ENCODE assay signal across 8 mouse cellular contexts in genomic region chr17:28420229-28421051, GRCm38 (mm10). TPM values are rescaled to one million over a fixed set of nuclear protein-coding genes. Genes with fewer than 3 reads are reported as not detected.
A peak's percentile ranks its signal among the peaks of the same experiment; 100 is the strongest.
DNase-seq lines count a peak whose midpoint lies in the region; ATAC-seq and TF ChIP-seq lines count a peak whose summit lies in the region.

No protein-coding gene starts in this region.

- H3K9ac ChIP-seq in kidney, postnatal 0 days (ENCODE audit: low read depth, low read length), result no peak overlapping the region
- H3K9ac ChIP-seq in embryonic facial prominence, embryonic 12.5 days, result no peak overlapping the region
- no peak overlapping the region for H3K9ac ChIP-seq in forebrain, postnatal 0 days

- TF ChIP-seq CTCF in kidney, postnatal 0 days (IDR thresholded peaks at IDR 0.05; ENCODE audit: low read depth), result no peak
- TF ChIP-seq CTCF in forebrain, postnatal 0 days (IDR thresholded peaks at IDR 0.05; ENCODE audit: low read depth), result no peak

- ATAC-seq in kidney, postnatal 0 days (replicated peaks; ENCODE audit: low FRiP score, low read depth), result no peak
- ATAC-seq in embryonic facial prominence, embryonic 12.5 days (ENCODE audit: insufficient number of reproducible peaks, insufficient read depth, low FRiP score, low TSS enrichment), result no peak; the same call in 1 of the 2 replicates
- ATAC-seq in megakaryocyte, adult 5-6 weeks (ENCODE audit: poor library complexity, severe bottlenecking), result peak; percentile 57
- no peak for ATAC-seq in forebrain, postnatal 0 days

- no peak overlapping the region for H3K4me2 ChIP-seq in kidney, postnatal 0 days (ENCODE audit: low read length)
- H3K4me2 ChIP-seq in embryonic facial prominence, embryonic 12.5 days (replicated peaks), result no peak overlapping the region
- H3K4me2 ChIP-seq in forebrain, postnatal 0 days (ENCODE audit: low read depth), result no peak overlapping the region

- no peaks in the 10 kb centered on the region for H3K9me3 ChIP-seq in kidney, postnatal 0 days (replicated peaks; ENCODE audit: low read length)
- H3K9me3 ChIP-seq in embryonic facial prominence, embryonic 12.5 days, result no peaks in the 10 kb centered on the region
- no peaks in the 10 kb centered on the region for H3K9me3 ChIP-seq in forebrain, postnatal 0 days (ENCODE audit: low read length)

- peak; percentile 35 for DNase-seq in kidney, postnatal 0 days (ENCODE audit: low spot score)
- DNase-seq in kidney, adult 11 months, result no peak
- peak; percentile 38 for DNase-seq in heart, postnatal 4 days
- DNase-seq in urinary bladder, adult 2 months (ENCODE audit: low spot score), result no peak
- no peak for DNase-seq in left cerebral cortex, adult 8-10 months (ENCODE audit: low spot score in 2 of 2)
- DNase-seq in forebrain, postnatal 0 days, result no peak

- 23% methylated on average over 12 of the region's 12 CpGs for WGBS in kidney, postnatal 0 days
- 47% methylated on average over 12 of the region's 12 CpGs for WGBS in embryonic facial prominence, embryonic 12.5 days
- 73% methylated on average over 12 of the region's 12 CpGs for WGBS in forebrain, postnatal 0 days

- H3K4me1 ChIP-seq in kidney, postnatal 0 days (replicated peaks; ENCODE audit: insufficient read depth, low read length), result peaks cover 7% of the 10 kb centered on the region; the same call in 1 of the 2 replicates
- peaks cover 10% of the 10 kb centered on the region for H3K4me1 ChIP-seq in embryonic facial prominence, embryonic 12.5 days
- H3K4me1 ChIP-seq in forebrain, postnatal 0 days (ENCODE audit: insufficient read depth), result no peaks in the 10 kb centered on the region

- peak overlapping the region; percentile 70 for H3K27ac ChIP-seq in kidney, postnatal 0 days
- peak overlapping the region; percentile 73 for H3K27ac ChIP-seq in embryonic facial prominence, embryonic 12.5 days
- H3K27ac ChIP-seq in forebrain, postnatal 0 days (ENCODE audit: low read depth, low read length), result no peak overlapping the region

- no peaks in the 10 kb centered on the region for H3K36me3 ChIP-seq in kidney, postnatal 0 days (ENCODE audit: insufficient read depth, low read length)
- H3K36me3 ChIP-seq in embryonic facial prominence, embryonic 12.5 days, result peaks cover 4% of the 10 kb centered on the region; the same call in 1 of the 2 replicates
- H3K36me3 ChIP-seq in forebrain, postnatal 0 days (ENCODE audit: insufficient read depth), result peaks cover 2% of the 10 kb centered on the region; the same call in 1 of the 2 replicates

- no peak overlapping the region for H3K4me3 ChIP-seq in kidney, postnatal 0 days (replicated peaks; ENCODE audit: low read depth, low read length)
- H3K4me3 ChIP-seq in embryonic facial prominence, embryonic 12.5 days, result no peak overlapping the region
- H3K4me3 ChIP-seq in forebrain, postnatal 0 days (ENCODE audit: low read depth, low read length), result no peak overlapping the region

- no peaks in the 10 kb centered on the region for H3K27me3 ChIP-seq in kidney, postnatal 0 days (ENCODE audit: insufficient read depth, low read length)
- no peaks in the 10 kb centered on the region for H3K27me3 ChIP-seq in embryonic facial prominence, embryonic 12.5 days
- H3K27me3 ChIP-seq in forebrain, postnatal 0 days (ENCODE audit: insufficient read depth, low read length), result no peaks in the 10 kb centered on the region

RNA-seq across cellular contexts. Expression of gene Tulp1, which starts 55.4 kb away (rescaled TPM):
- 3.6 and 3.9 TPM in 2 replicates for polyA plus RNA-seq in kidney, postnatal 0 days (2015; fragmentation: Nextera tagmentation; extraction: Ambion mirVana)
- polyA plus RNA-seq in embryonic facial prominence, embryonic 12.5 days (2016; fragmentation: Nextera tagmentation; extraction: Ambion mirVana), result 8.4 and 9.3 TPM in 2 replicates
- 1 to 10 TPM; 1.0 to 1.5 TPM for total RNA-seq in heart, postnatal 4 days (2021)
- not detected in 2 replicates for total RNA-seq in megakaryocyte, adult 5-6 weeks (2015)
- not detected in 2 replicates for total RNA-seq in megakaryocyte, adult 5-6 weeks (2017)
- 0.65 and 0.84 TPM in 2 replicates for polyA plus RNA-seq in urinary bladder, adult 2 months (2012; rRNA removed)
- under 1 TPM in 1 of 4 experiments, not detected in 3; 0.27 TPM for total RNA-seq in left cerebral cortex, adult 8-10 months (2022)
- 1.2 and 1.8 TPM in 2 replicates for total RNA-seq in forebrain, postnatal 0 days (2014; rRNA removed)
- polyA plus RNA-seq in forebrain, postnatal 0 days (2015; fragmentation: Nextera tagmentation; extraction: Ambion mirVana), result 0.86 and 1.5 TPM in 2 replicates

Comparison
In these comparisons a context has a peak if more than half of its experiments do, and no peak if none do; other contexts are left out.
1. DNase-seq: peak in kidney, postnatal 0 days (single experiment) and heart, postnatal 4 days (single experiment); none in kidney, adult 11 months (single experiment), urinary bladder, adult 2 months (single experiment), left cerebral cortex, adult 8-10 months (0 of 2) and forebrain, postnatal 0 days (single experiment).